Mouse (Mus musculus) mature B cell (primary cell): Measurements from ENCODE around the gene Cdkal1.

Experiments used
- in situ Hi-C: fragments of 300-500 bp; cut with MboI; formaldehyde crosslinking; loops from 2 replicates; pipeline ENCODE4 v1.14.3; 2019

Gene Cdkal1

GRCm38 (mm10) chr13:29247800-29248199, 607.7 kb downstream of the Cdkal1 start:
- in situ Hi-C loops, result no loop called here

- in situ Hi-C loops, result no loop called here
These were observed 620.4 kb downstream of the Cdkal1 start for GRCm38 (mm10) chr13:29235065-29235464.

- in situ Hi-C loops, result no loop called here
These were observed 621.0 kb downstream of the Cdkal1 start for GRCm38 (mm10) chr13:29234442-29234841.

GRCm38 (mm10) chr13:29233970-29234369, 621.5 kb downstream of the Cdkal1 start:
- in situ Hi-C loops, result no loop called here

GRCm38 (mm10) chr13:29232681-29233080, 622.8 kb downstream of the Cdkal1 start:
- in situ Hi-C loops, result no loop called here

- in situ Hi-C loops, result no loop called here
These were observed 630.7 kb downstream of the Cdkal1 start for GRCm38 (mm10) chr13:29224815-29225214.

- in situ Hi-C loops, result no loop called here
These were observed 633.1 kb downstream of the Cdkal1 start for GRCm38 (mm10) chr13:29222261-29222838.

GRCm38 (mm10) chr13:29221646-29222045, 633.8 kb downstream of the Cdkal1 start:
- in situ Hi-C loops, result no loop called here

GRCm38 (mm10) chr13:29218594-29219230, 636.8 kb downstream of the Cdkal1 start:
- in situ Hi-C loops, result no loop called here

- in situ Hi-C loops, result no loop called here
These were observed 645.1 kb downstream of the Cdkal1 start for GRCm38 (mm10) chr13:29210159-29211021.

GRCm38 (mm10) chr13:29208749-29209148, 646.7 kb downstream of the Cdkal1 start:
- in situ Hi-C loops, result no loop called here

GRCm38 (mm10) chr13:29203856-29204255, 651.6 kb downstream of the Cdkal1 start:
- in situ Hi-C loops, result no loop called here

- in situ Hi-C loops, result no loop called here
These were observed 652.0 kb downstream of the Cdkal1 start for GRCm38 (mm10) chr13:29203426-29203825.

- in situ Hi-C loops, result no loop called here
These were observed 652.9 kb downstream of the Cdkal1 start for GRCm38 (mm10) chr13:29202562-29202961.

- in situ Hi-C loops, result no loop called here
These were observed 655.8 kb downstream of the Cdkal1 start for GRCm38 (mm10) chr13:29199679-29200078.

GRCm38 (mm10) chr13:29196798-29197498, 658.5 kb downstream of the Cdkal1 start:
- in situ Hi-C loops, result no loop called here

- in situ Hi-C loops, result no loop called here
These were observed 659.8 kb downstream of the Cdkal1 start for GRCm38 (mm10) chr13:29195722-29196121.

- in situ Hi-C loops, result no loop called here
These were observed 660.5 kb downstream of the Cdkal1 start for GRCm38 (mm10) chr13:29194946-29195345.

GRCm38 (mm10) chr13:29192697-29193096, 662.8 kb downstream of the Cdkal1 start:
- in situ Hi-C loops, result no loop called here

- in situ Hi-C loops, result no loop called here
These were observed 664.9 kb downstream of the Cdkal1 start for GRCm38 (mm10) chr13:29190548-29190947.

GRCm38 (mm10) chr13:29186748-29187147, 668.7 kb downstream of the Cdkal1 start:
- in situ Hi-C loops, result no loop called here

- in situ Hi-C loops, result no loop called here
These were observed 669.9 kb downstream of the Cdkal1 start for GRCm38 (mm10) chr13:29185545-29185944.
